Mouse (Mus musculus) neutrophil, adult 5-6 weeks (primary cell): Measurements from ENCODE around the gene Tnni3. TPM values are rescaled to one million over a fixed set of nuclear protein-coding genes. Genes with fewer than 3 reads are reported as not detected.
"Not testable (repeated sequence)": the region's sequence is repeated elsewhere in the genome, so short reads cannot be mapped to it uniquely, and the experiment has no call there.

ENCODE experiments used
- ATAC-seq: fragments of 151-379, 151-347 bp; 2 replicates; pipeline ENCODE4 v1.8.0; 2017; ENCODE audit warnings: mild to moderate bottlenecking, moderate TSS enrichment; ENCODE audit not compliant: insufficient number of reproducible peaks, poor library complexity, low FRiP score, severe bottlenecking; ENCODE audit errors: extremely low read depth
- total RNA-seq: library from RNA; stranded (forward); fragments of 200-1000 nt; gene quantifications from 2 replicates; pipeline ENCODE4 v1.2.3, GENCODE M21; 2017

Gene Tnni3
- total RNA-seq, result 0.58 TPM in 1 of 2 replicates, not detected in the other

GRCm38 (mm10) chr7:4524212-4524922 is at the start of gene Tnni3:
TSS of gene Tnni3 (minus strand) at chr7:4524229.
- peak; percentile 67 for ATAC-seq

- not testable (repeated sequence) for ATAC-seq
Observed at GRCm38 (mm10) chr7:4572361-4572760, 48.3 kb upstream of the Tnni3 start.

GRCm38 (mm10) chr7:4562660-4563059 is 38.6 kb upstream of the Tnni3 start:
- no peak for ATAC-seq

GRCm38 (mm10) chr7:4557167-4557560 is 33.1 kb upstream of the Tnni3 start:
- no peak for ATAC-seq

GRCm38 (mm10) chr7:4556256-4557166 is 32.5 kb upstream of the Tnni3 start:
- ATAC-seq, result peak; percentile 97

GRCm38 (mm10) chr7:4547221-4547641 is 23.2 kb upstream of the Tnni3 start, which contains the start of gene Syt5:
TSS of gene Syt5 (minus strand) at chr7:4547541.
- no peak for ATAC-seq

- no peak for ATAC-seq
Observed at GRCm38 (mm10) chr7:4546591-4547131, 22.6 kb upstream of the Tnni3 start.

GRCm38 (mm10) chr7:4546050-4546449 is 22.0 kb upstream of the Tnni3 start:
- ATAC-seq, result no peak

- no peak for ATAC-seq
Observed at GRCm38 (mm10) chr7:4542013-4542412, 18.0 kb upstream of the Tnni3 start.

- ATAC-seq, result no peak
Observed at GRCm38 (mm10) chr7:4541344-4541743, 17.3 kb upstream of the Tnni3 start.

GRCm38 (mm10) chr7:4539019-4539418 is 15.0 kb upstream of the Tnni3 start:
- ATAC-seq, result no peak

GRCm38 (mm10) chr7:4537181-4537580 is 13.2 kb upstream of the Tnni3 start:
- ATAC-seq, result no peak

GRCm38 (mm10) chr7:4536369-4536768 is 12.3 kb upstream of the Tnni3 start:
- no peak for ATAC-seq

GRCm38 (mm10) chr7:4532005-4532729 is 8.1 kb upstream of the Tnni3 start, which contains the start of gene Dnaaf3:
TSS of gene Dnaaf3 (minus strand) at chr7:4532453.
- ATAC-seq, result no peak

- ATAC-seq, result not testable (repeated sequence)
Observed at GRCm38 (mm10) chr7:4530166-4530565, 6.1 kb upstream of the Tnni3 start.

GRCm38 (mm10) chr7:4527302-4527689 is 3.3 kb upstream of the Tnni3 start:
- ATAC-seq, result no peak

- ATAC-seq, result peak; percentile 90
Observed at GRCm38 (mm10) chr7:4526341-4527301, 2.6 kb upstream of the Tnni3 start.
